Mouse (Mus musculus): ENCODE data around the gene Ube3a. TPM values are rescaled to one million over a fixed set of nuclear protein-coding genes. Genes with fewer than 3 reads are reported as not detected.

The Ube3a gene
- total and polyA plus RNA-seq, 3 experiments: 35.6 to 83.3 (median 45.5) TPM

- Histone ChIP-seq H3K27ac (ENCODE audit: insufficient read depth, low read depth) (no peak overlapping the region), H3K36me3 (replicated peaks in 1 of 2; ENCODE audit: control insufficient read depth in 1 of 2, insufficient read depth in 1 of 2, low read length in 1 of 2) (no peaks in the 10 kb centered on the region), H3K9ac (ENCODE audit: insufficient read depth, low read depth) (peak overlapping the region; percentile 92; the same call in 1 of the 2 replicates), H3K4me3 (replicated peaks in 1 of 3; ENCODE audit: low read depth in 2 of 3, low read length in 2 of 3, poor library complexity in 1 of 3) (peak overlapping the region; percentile 20 to 94 (median 60)), H3K4me1 (ENCODE audit: control insufficient read depth in 1 of 2, insufficient read depth in 2 of 2) (0 out of 4 replicates have a peak, but pooled peaks cover 0 to 6% of the 10 kb centered on the region in 2 experiments), H3K4me2 (ENCODE audit: insufficient read depth, low read depth, poor library complexity, severe bottlenecking) (no peak overlapping the region), H3K27me3 (replicated peaks) (no peaks in the 10 kb centered on the region), H3K9me3 (replicated peaks; ENCODE audit: low read length) (no peaks in the 10 kb centered on the region), H3K79me2 (replicated peaks; ENCODE audit: control insufficient read depth, extremely low read depth, insufficient read depth, poor library complexity, severe bottlenecking) (peaks cover 37% of the 10 kb centered on the region)
- dilution Hi-C loops (cut with MboI; ENCODE audit: extremely low pct_ligation_motif_present, extremely low pct_unique_long_range_greater_than_20kb, low sequenced_read_pairs) (no loop called here), in situ Hi-C loops (cut with MboI; ENCODE audit: low pct_ligation_motif_present, low pct_unique_long_range_greater_than_20kb, low sequenced_read_pairs) (no loop called here)
- no peak for TF ChIP-seq JUN (IDR thresholded peaks at IDR 0.05; ENCODE audit: insufficient read depth, low read depth, low read length)
- no peak for TF ChIP-seq HCFC1 (IDR thresholded peaks at IDR 0.05; ENCODE audit: low read depth, low read length)
- TF ChIP-seq MXI1 (IDR thresholded peaks at IDR 0.05; ENCODE audit: low read depth, low read length): no peak
- no peak for TF ChIP-seq USF1 (IDR thresholded peaks at IDR 0.05; ENCODE audit: low read depth, low read length)
- TF ChIP-seq IRF4 (IDR thresholded peaks at IDR 0.05; ENCODE audit: low read depth, low read length): no peak
- TF ChIP-seq NRF1 (IDR thresholded peaks at IDR 0.05; ENCODE audit: low read depth, low read length): no peak
- TF ChIP-seq SIN3A (IDR thresholded peaks at IDR 0.05; ENCODE audit: low read length): no peak
- no peak for TF ChIP-seq ETS1 (conservative IDR thresholded peaks at IDR 0.05; ENCODE audit: low read depth, low read length)
- TF ChIP-seq KAT2A (IDR thresholded peaks at IDR 0.05; ENCODE audit: insufficient replicate concordance, low read length): no peak
- no peak for TF ChIP-seq E2F4 (IDR thresholded peaks at IDR 0.05; ENCODE audit: insufficient replicate concordance, low read depth, low read length)
- no peak for TF ChIP-seq RAD21 (IDR thresholded peaks at IDR 0.05; ENCODE audit: low read depth, low read length)
- TF ChIP-seq RCOR1 (conservative IDR thresholded peaks at IDR 0.05; ENCODE audit: low read depth, low read length): no peak
- no peak for TF ChIP-seq POLR2AphosphoS2 (IDR thresholded peaks at IDR 0.05; ENCODE audit: low read depth, low read length)
- no peak for TF ChIP-seq PAX5 (IDR thresholded peaks at IDR 0.05; ENCODE audit: low read length)
- no peak for TF ChIP-seq JUND (conservative IDR thresholded peaks at IDR 0.05; ENCODE audit: low read depth, low read length)
- TF ChIP-seq ZMIZ1 (IDR thresholded peaks at IDR 0.05; ENCODE audit: low read depth, low read length): no peak
- no peak for TF ChIP-seq SMC3 (IDR thresholded peaks at IDR 0.05; ENCODE audit: low read depth, low read length)
- no peak for TF ChIP-seq ZKSCAN1 (IDR thresholded peaks at IDR 0.05; ENCODE audit: borderline replicate concordance, low read depth, low read length)
- no peak for TF ChIP-seq ELF1 (IDR thresholded peaks at IDR 0.05; ENCODE audit: low read depth, low read length)
- no peak for DNase-seq (ENCODE audit: extremely low read depth)
Observed at GRCm38 (mm10) chr7:59230304-59230703, 1.8 kb downstream of the Ube3a start.

- H3K4me3 ChIP-seq (replicated peaks in 1 of 3; ENCODE audit: low read depth in 2 of 3, low read length in 2 of 3, poor library complexity in 1 of 3): peak overlapping the region in 2 of 3 experiments; percentile 60 to 94
- peak overlapping the region; percentile 92; the same call in 1 of the 2 replicates for H3K9ac ChIP-seq (ENCODE audit: insufficient read depth, low read depth)
- no peaks in the 10 kb centered on the region for H3K36me3 ChIP-seq (replicated peaks in 1 of 2; ENCODE audit: control insufficient read depth in 1 of 2, insufficient read depth in 1 of 2, low read length in 1 of 2)
- H3K27me3 ChIP-seq (replicated peaks): no peaks in the 10 kb centered on the region
- no peak overlapping the region for H3K27ac ChIP-seq (ENCODE audit: insufficient read depth, low read depth)
- DNase-seq (ENCODE audit: extremely low read depth): no peak
- peak overlapping the region; percentile 61; the same call in 1 of the 2 replicates for H3K4me2 ChIP-seq (ENCODE audit: insufficient read depth, low read depth, poor library complexity, severe bottlenecking)
- TF ChIP-seq POLR2A (IDR thresholded peaks at IDR 0.05; ENCODE audit: low read depth, low read length) (no peak), ZNF384 (IDR thresholded peaks at IDR 0.05; ENCODE audit: low read depth, low read length) (peak; percentile 64)
- H3K79me2 ChIP-seq (replicated peaks; ENCODE audit: control insufficient read depth, extremely low read depth, insufficient read depth, poor library complexity, severe bottlenecking): peaks cover 38% of the 10 kb centered on the region
- dilution Hi-C loops (cut with MboI; ENCODE audit: extremely low pct_ligation_motif_present, extremely low pct_unique_long_range_greater_than_20kb, low sequenced_read_pairs) (no loop called here), in situ Hi-C loops (cut with MboI; ENCODE audit: low pct_ligation_motif_present, low pct_unique_long_range_greater_than_20kb, low sequenced_read_pairs) (no loop called here)
- H3K9me3 ChIP-seq (replicated peaks; ENCODE audit: low read length): no peaks in the 10 kb centered on the region
- 0 out of 4 replicates have a peak, but pooled peaks cover 0 to 6% of the 10 kb centered on the region in 2 experiments for H3K4me1 ChIP-seq (ENCODE audit: control insufficient read depth in 1 of 2, insufficient read depth in 2 of 2)
Observed at GRCm38 (mm10) chr7:59230768-59231167, 2.2 kb downstream of the Ube3a start.
